Mouse (Mus musculus) common myeloid progenitor, adult 5-6 weeks (primary cell): Measurements from ENCODE around the gene Lsm11. TPM values are rescaled to one million over a fixed set of nuclear protein-coding genes. Genes with fewer than 3 reads are reported as not detected.
A peak's percentile ranks its signal among the peaks of the same experiment; 100 is the strongest.
"Not testable (repeated sequence)": the region's sequence is repeated elsewhere in the genome, so short reads cannot be mapped to it uniquely, and the experiment has no call there.

Source experiments
- ATAC-seq: replicated peaks from 2 replicates; pipeline ENCODE4 v1.8.0; 2016; ENCODE audit warnings: low read depth, mild to moderate bottlenecking, moderate TSS enrichment, inconsistent platforms; ENCODE audit not compliant: poor library complexity, severe bottlenecking
- total RNA-seq: library from RNA; stranded (forward); fragments of 200-1000, 187-1606 nt; gene quantifications from 2 replicates; pipeline ENCODE4 v1.2.3, GENCODE M21; 2017

The Lsm11 gene
- total RNA-seq, 1 experiment from 2014 or later, result 4.1 TPM

DNA sequence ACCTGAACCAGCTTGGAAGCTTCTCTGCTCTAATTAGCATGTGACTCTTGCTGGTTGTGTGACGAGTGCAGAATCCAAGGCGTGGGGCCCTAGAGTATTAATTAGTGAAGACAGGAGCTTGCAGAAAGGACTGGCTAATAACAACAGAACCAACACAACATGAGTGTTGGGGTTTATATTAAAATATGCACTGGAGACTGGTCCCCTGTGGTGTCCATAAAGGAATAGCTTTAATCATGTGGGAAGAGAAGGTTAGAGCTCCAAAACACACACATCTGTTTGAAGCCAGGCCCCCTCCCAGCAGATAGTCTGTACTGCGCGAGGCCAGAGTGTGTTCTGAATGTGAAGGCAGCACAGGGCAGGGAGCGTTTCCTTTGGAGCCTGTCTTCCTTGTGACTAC, 58.1 kb downstream of the Lsm11 start:
- no peak for ATAC-seq

DNA sequence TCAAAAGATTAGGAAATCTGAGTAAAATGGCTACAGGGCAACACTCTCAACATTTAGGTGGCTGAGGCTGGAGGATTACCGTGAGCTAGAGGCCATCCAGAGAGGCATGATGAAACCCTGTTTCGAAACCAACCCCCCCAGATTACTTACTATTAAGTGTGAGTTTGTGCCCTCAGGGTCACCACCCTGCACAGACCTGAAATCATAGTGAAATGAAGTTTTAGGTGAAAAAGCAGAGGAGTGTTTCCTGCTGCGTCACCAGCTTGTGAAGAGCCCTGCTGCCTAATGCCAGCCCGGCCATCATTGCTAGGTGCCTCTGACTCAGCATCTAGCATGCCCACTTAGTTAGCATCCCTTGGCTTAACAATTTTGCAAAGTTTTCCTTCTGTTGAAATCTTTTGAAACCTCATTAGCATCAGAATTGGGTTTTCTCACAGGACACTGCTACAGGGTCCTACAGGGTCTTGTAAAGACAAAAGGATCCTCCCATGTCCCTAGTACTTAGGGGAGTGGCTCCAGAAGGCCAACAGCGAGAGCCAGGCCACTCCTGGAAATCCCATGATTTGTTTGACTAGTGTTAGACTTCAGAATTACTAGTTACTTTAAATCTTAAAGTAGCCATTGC, 59.0 kb downstream of the Lsm11 start:
- ATAC-seq, result no peak

DNA sequence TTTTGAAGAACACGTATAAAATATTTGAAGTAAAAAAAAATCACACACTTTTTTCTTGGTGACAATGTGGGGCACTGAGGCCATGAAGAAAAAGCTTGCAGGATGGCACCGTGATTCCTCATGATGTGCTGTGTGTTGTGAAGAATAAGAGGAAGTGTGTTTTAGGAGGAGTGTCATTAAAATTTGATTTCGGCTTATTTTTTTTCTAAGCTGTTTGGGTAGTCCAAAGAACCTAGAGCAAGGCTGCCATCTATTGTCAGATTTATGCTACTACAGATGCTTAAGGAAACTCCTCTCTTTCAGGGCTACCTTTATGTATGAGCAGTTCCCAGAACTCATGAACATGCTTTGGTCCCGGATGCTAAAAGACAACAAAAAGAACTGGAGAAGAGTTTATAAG, 60.7 kb downstream of the Lsm11 start:
- ATAC-seq, result peak; percentile 79

DNA sequence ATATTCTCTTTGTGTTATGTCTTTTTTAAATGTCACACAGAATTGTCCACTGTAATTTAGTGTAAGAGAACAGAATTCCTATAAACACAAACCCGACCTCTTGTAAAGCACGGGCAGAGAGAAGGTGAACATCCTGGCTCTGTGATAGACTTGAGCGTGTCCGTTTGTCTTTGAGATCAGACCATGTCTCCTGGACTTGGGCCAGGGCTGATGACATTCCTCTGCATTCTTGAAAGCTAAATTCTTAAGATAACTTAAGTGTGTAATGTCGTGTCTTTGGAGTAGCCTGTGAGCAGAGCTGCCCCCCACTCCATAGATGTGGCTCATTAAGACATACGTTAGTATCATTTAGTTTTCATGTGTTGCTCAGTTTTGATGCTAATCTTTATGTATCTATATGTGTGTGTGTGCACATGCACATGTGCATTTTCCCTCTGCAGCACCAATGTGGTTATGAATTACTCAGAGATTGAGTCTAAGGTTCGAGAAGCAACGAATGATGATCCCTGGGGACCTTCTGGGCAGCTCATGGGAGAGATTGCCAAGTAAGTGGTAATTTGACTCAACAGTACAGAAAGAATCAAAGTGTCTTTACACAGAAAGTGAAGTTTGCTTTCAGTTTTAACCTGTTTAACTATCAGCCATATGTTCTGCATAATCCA, 61.3 kb downstream of the Lsm11 start:
- ATAC-seq, result no peak

DNA sequence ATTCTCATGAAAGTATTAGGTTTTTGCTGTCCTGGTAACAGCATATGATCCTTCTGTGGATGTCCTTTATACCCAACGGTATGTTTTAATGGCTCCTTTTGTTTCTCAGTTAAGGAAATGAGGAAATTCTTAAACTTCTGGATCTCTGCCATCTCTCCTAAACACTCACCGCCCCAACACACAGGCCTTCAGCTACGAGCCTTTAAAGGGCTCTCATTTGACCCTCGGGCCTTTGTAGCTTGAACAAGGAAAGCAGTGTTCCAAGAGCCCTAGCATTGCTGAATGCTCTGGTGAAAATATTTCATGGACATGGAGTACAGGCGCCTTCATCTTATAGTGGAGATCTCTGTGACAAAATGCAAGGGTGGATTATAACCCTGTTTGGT, 63.1 kb downstream of the Lsm11 start:
- no peak for ATAC-seq

DNA sequence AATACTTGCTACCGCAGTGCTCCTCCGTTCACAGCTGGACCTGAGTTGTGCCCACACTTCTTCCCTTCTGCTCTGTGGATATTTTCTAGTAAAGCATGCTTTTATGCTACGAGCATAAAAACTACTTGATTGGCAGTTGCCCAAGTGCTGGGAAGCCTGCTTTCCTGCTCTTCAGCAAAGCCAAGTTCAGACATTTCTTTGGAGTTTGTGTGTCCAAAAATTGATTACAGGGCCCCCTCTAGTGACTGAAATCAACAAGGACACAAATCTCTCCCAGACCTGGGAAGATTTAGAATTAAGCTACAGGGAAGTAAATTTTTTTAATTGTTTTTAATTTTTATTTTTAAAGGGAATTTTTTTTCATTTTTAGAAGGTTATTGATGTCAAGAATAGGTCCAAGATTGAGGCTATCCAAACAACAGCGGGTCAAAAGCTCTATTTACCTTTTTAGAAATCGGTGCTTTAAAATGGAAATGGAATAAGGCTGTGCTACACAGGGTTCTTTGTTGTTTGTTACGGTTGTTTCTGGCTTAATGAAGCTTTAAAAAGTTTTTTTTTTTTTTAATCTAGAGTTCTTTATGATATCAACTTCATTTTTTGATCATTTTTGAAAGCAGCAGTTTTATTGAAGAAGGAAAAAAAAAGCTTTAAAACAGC, 63.6 kb downstream of the Lsm11 start:
- ATAC-seq, result peak; percentile 51; the same call in 1 of the 2 replicates

DNA sequence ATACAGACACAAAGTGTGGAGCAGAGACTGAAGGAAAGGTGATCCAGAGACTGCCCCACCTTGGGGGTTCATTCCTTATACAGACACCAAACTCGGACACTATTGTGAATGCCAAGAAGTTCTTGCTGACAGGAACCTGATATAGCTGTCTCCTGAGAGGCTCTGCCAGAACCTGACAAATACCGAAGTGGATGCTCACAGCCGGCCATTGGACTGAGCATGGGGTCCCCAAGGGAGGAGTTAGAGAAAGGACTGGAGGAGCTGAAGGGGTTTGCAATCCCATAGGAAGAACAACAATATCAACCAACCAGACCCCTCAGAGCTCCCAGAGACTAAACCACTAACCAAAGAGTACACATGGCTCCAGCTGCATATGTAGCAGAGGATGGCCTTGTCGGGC, 65.4 kb downstream of the Lsm11 start:
- not testable (repeated sequence) for ATAC-seq

Other genes starting within 250 kb of the Lsm11 start
- gene Clint1, start 92.9 kb downstream of the Lsm11 start, total RNA-seq, result 157 and 188 TPM in 2 replicates
- gene Thg1l, start 10.6 kb upstream of the Lsm11 start, total RNA-seq, result 21.9 and 29.7 TPM in 2 replicates
- not detected in 2 replicates for gene Sox30, start 35.4 kb upstream of the Lsm11 start, total RNA-seq
- 10.3 and 24.3 TPM in 2 replicates for gene Gm12166, start 107.4 kb upstream of the Lsm11 start, total RNA-seq
- gene Adam19, start 111.1 kb upstream of the Lsm11 start, total RNA-seq, result 0.14 TPM in 1 of 2 replicates, not detected in the other
- gene Nipal4, start 221.6 kb upstream of the Lsm11 start, total RNA-seq, result not detected in 2 replicates